Mouse (Mus musculus) cerebellum, adult 9-11 months (tissue): ENCODE results near the gene Caly.

ENCODE experiments used
- DNase-seq: peaks from one replicate; pipeline ENCODE4 v3.0.0; 2022

The Caly gene

DNA sequence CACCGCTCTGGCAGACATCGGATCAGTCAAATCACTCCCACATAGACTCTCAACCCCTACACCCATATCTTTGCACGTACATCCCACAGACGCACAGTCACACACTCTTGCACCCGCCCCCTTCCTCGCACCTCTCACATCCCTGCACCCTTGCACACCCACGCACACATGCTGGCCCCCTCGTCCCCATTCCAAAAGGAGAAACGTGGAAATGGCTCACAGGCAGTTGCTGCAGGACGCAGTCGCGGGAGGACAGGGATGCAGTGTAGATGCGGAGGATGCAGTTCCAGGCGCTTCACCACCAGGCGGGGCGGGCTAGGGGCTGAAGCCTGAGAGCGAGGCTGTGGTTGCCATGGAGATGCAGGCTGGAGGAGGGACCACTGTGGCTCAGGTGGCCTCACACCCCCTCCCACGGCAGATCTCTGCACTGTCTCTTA, at the start of gene Caly:
Caly (minus strand) TSS at position 307 of the 437 bp plus-strand sequence.
- peak; percentile 85 for DNase-seq

DNA sequence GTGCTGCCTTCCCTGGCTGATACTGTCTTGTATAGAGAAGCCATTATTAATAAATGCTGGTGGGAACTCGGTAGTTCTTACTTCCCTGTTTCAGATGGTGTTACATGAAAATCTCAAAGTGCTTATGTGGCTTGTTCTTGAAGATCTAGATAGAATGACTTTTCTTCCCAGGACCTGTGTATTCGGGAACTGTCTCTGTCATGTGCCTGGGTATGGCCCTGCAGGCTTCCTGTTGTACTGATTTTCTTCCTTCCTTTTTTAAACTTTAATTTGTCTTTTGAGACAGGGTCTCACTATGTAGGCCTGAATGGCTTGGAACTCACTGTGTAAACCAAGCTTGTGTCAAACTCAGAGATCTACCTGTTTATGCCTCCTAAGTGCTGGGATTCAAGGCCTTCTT, 45.6 kb upstream of the Caly start:
- no peak for DNase-seq

DNA sequence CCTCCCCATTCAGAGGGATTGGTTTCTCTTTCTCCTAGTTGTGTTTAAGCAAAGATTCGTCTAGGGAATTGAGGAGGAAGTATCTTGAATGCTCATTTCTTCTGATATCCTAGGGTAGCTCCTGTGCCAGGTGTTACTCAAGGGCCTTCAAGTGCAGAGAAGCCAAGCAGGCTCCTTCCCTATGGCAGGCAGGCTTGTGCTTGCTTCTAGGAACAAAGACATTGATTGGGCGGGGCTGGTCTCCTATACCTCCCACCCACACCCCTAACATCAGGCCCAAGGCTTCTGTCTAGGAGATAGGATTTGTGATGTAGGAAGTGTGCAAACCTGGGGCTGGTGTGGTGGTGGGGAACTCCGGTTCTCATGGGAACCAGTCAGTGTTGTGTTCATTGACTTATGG, 44.6 kb upstream of the Caly start:
- no peak for DNase-seq

DNA sequence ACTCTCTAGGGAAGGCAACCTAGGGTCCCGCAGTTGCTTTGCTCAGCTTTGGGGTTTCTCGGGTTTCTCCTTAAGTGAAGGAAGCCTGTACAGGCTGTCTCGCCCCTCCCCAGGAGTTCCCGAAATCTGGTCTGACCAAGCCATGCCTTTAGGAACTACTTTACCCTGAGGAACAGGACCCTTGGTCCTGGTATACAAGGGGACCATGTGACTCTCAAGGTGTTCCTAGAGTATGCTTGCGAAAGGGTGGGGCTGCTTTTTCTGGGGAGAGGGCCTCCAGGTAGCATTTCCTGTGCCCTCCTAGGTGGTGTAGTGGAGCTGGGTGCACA, 43.6 kb upstream of the Caly start:
- DNase-seq = no peak

DNA sequence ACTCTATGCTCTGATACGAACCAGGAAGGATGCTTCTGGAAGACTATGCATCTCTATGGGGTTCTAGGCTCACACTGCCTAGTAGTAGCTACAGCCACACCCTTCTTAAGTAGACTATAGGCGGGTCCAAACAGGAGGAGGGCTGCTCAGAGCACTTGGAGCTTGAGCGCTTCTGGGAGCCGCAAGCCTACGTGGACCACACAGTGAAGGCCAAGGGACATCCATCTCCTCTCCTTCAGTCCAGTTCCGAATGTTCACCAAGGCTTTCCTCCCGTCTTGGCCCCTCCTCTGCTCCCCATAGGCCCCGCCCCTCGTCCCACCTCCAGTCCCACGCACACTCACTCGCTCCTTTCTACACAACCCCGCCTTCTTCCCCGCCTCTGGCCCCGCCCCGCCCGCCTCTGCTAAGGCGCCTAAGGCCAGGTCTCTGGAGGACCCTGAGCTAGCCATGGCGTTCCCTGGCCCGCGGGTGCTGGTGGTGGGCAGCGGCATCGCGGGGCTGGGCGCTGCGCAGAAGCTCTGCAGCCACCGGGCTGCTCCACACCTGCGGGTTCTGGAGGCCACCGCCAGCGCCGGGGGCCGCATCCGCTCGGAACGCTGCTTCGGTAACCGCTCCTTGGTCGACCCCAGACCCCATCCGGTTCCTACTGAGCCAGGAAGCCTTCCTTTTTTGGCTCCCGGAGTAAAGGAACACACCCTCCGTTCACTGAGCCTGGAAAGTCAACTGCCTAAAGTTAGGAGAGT, 43.1 kb upstream of the Caly start:
- DNase-seq = peak; percentile 95

DNA sequence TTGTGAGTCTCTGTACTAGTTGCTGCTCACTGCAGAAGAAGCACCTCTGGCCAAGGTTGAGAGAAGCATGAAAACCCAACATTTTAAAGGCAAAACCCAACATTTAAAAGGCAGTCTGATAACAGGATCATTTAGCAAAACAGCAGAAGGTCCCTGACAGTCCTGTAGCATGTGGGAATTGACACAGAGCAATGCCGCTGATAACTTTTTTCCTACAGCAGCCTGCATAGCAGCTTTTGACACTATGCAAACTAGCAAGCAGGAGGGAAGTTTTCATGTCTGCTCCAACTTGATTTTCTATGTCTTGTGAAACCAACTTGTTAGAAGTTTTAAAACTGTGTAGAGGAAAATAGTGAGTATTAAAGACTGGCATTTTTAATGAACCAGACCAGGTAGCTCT, 42.0 kb upstream of the Caly start:
- no peak for DNase-seq

DNA sequence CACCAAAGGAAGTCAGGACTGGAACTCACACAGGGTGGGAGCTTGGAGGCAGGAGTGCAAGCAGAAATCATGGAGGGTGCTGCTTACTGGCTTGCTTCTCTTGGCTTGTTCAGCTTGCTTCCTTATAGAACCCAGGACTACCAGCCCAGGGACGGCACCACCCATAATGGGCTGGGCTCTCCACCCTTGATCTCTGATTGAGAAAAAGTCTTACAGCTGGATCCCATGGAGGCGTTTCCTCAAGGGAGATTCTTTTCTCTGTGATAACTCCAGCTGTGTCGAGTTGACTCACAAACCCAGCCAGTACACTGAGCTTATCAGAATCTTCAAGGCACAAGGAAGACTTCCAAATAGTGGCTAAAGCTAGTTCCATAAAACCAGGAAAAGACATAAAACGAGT, 40.4 kb upstream of the Caly start:
- no peak for DNase-seq

DNA sequence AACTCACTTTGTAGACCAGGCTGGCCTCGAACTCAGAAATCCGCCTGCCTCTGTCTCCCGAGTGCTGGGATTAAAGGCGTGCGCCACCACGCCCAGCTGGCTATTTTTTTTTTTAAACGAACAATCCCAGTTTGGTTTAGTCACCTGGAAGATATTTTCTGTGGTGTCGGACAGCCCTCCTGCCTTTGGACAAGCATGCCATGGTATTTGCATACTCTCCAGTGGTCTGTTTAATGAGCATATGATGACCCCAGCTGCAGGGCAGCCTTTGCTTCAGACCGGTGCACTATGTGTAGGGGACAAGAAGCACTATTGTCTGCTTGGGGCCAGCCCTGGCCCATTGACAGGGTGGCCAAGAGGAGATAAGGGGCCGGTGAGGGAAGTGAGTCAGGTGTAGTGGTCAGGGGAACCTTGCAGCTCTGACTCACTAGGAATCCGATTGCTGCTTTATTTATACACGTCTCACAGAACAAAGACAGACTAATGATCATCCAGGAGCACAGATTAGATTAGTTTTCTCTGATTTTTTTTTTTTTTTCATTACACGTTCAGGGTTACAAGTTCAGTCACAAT, 39.1 kb upstream of the Caly start:
- DNase-seq = no peak

DNA sequence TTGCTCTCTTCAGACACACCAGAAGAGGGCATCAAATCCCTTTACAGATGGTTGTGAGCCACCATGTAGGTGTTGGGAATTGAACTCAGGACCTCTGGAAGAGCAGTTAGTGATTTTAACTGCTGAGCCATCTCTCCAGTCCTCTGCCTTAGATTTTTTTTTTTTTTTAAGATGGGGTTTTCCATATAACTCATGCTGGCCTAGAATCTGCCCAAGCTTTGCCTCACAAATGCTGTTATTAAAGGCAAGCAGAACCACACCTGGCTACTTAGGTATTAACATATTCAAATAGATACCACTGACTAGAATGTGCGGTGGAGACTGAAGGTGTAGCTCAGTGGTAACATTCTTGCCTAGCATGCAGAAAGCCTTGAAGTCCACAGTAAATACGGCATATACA, 38.1 kb upstream of the Caly start:
- no peak for DNase-seq

DNA sequence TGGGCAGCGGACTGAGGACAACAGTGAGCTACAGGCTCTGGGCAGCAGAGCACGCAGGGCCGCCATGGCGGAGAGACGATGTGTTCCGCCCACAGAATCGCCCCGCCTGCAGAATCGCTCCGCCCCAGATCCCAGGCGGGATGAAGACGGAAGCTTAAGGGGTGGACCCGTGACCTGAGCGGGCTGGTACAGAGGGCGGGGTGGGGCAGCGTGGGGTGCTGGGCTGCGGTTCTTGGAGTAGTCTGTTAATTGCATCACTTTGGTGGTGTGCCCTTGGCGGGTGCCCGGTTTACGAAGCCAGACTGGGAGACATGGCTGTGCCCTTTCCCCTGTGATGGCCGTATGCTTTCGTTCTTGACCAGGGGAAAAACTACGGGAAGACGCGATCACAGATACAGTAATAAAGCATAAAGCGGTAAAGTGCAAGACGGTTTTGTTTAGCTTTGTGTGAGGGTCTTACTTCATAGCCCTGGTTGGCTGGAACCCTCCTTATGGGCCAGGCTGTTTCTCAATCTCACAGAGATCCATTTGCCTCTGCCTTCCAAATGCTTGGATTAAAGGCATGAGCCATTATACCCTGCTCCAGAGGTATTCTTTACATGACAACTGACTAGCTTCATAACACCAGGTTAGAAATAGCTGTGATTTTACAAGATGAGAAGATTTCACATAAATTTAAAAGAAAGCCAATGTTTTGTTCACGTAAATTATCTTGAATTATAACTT, 34.1 kb upstream of the Caly start, which contains the start of gene Echs1:
Echs1 (minus strand) TSS at position 148 of the 726 bp plus-strand sequence.
- peak; percentile 91 for DNase-seq

DNA sequence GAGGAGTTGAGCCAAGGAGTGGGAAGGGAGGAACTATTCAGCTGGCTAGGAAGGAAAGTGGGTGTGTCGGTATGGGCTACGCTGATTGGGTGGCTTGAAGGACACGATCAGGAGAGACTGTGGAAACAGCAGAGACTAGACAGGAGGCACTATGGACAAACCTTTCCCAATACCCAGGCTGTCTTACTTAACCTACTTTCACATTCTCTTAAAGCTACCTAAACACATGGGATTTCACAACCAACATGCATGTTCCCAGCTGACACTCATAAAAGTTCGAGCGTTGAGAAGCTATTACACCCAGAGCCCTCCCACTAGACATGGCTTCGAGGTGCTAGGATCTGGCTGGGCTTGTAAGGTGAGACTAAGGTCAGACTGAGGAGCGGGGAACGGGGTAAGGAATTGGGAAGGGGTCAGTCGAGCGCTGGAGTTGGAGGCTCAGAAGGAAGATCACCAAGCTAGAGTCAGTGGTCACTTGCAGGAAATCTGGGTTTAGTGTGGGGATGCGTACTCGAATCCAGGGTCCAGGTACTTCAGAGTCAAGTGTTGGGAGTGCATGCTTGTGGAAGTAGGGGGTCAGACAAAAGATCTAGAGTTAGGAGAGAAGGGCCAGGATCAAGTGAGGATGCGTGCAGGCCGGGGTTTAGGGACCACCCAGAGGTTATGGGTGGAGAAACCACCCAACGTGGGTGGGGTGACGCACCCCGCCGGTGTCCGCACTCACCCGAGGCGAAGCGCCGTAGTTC, 33.4 kb upstream of the Caly start, which contains the start of gene Paox:
Paox (plus strand) TSS at position 217 of the 746 bp plus-strand sequence.
- no peak for DNase-seq

DNA sequence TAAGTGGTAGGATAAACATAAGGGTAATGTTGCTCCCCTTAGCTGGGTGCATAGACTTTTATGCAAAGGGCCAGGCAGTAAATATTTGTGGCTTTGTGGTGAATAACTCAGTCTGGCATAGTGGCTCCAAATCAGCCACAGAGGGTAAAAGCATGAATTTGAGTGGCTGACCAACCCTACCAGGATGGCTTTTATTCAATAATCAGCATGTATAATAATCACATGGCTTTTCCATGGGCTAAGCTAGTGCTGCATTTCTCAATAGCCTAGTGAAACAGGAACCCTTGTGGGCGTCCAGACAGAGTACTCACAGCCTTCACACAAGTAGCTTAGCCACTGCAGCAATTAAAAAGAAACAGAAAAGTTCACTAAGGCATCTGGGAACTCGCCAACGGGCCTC, 29.6 kb upstream of the Caly start:
- no peak for DNase-seq

DNA sequence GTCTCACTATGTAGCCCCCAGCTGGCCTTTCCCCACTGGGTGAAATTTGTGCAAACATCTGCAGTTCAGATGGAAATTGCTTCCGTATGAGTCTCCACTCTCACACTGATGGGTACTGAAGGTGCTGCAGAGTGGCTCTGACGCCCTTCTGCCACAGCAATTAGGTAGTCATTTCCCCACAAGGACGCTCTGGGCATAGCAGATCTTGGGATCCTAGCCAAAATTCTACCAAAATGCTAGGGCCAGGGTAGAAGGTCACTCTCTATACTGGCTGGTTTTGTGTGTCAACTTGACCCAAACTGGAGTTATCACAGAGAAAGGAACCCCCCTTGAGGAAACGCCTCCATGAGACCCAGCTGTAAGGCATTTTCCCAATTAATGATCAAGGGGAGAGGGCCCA, 21.7 kb upstream of the Caly start:
- DNase-seq = no peak

DNA sequence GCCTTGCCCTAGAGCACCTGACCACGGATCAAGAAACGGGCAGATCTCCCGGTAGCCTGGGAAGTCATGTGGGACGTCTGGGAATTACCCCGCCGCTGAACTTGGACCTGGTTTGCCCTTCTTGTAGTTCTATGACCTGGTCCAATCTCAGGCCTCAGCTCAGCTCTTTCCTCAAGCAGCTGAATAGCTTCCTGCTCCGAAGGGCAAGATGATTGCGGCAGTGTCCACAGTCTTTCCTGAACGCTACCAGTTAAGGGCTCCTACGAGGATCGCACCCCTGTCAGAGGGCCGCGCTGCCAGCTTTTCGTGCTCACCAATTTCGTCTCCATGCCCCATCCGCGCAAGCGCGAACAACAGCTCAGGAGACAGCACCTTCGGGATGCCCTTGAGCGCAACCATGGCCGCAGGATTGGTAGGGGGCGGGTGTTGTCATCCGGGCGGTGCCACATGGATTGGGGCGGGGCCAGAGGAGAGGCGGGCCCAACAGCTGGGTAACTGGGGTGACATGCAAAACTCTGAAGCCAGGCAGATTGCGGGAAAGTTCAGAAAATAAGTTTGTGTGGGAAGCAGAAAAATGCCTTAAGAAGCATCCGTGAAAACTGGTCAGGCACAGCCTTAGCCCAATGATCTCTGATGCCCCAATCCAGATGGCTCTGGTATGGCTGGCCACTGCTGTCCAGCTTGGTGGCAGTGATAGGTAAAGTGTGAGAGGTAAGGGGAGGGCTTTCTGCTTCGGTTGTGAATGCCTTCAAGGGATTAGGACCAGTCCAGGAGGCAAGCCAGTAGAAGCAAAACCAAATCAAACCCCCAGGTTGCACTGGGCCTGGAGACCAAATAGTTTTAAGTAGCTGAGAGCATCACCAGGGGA, 19.9 kb upstream of the Caly start, which contains the start of gene Fuom:
Fuom (minus strand) TSS at position 449 of the 868 bp plus-strand sequence.
- peak; percentile 91 for DNase-seq

DNA sequence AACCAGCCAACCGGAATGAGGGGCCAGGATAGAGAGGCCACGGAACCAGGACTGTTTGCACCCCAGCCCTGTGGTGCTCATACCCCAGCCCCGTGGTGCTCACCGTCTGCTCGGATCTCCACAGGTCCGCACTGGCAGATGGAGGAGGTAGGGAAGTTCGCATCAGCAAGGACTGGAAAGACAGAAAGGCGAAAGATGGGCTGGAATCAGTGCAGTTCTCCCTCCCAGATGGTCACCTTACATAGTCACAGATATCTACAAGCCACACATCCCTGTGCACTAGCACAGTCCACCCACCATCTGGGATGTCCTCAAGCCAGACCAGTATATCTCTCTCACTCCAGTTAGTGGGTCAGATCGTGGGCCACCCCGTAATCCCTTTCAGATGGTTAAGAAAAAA, 19.1 kb upstream of the Caly start:
- peak; percentile 52 for DNase-seq

DNA sequence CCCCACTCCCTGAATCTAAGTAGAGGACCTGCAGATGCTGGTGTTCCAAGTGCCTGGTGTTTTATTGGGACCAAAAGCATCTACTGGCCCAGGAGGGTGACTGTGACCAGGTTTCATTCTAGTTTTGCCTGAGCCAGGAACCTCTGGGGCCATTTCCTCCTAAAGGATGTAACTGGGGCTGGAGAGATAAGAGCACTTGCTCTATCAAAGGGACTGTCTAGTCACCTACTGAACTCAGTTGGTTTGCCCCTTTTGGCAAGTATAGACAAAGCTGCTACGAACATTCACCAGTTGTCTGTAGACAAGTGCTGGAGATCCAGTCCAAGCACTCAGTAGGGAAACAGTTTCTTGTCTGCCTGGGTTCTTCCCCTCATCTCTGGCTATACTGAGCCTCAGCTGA, 16.1 kb upstream of the Caly start:
- DNase-seq = no peak

DNA sequence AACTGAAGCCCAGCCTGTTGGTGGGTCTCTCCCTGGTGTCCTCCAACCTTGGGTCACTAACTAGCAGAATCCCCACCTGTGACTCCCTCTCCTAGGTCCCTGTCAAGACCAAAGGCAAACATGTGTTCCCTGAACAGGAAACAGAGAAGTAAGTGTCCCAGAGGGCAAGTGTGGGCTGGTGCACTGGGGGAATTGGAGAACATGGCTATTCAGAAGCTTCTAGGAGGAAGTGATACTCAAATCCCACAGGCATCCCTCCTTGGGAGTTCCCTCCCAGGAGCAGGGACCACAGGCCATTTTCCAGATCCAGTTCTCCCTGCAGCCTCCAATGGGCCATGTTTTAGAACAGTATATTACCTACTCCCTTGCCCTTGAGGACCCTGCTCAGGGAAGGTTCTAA, 13.7 kb upstream of the Caly start:
- DNase-seq = no peak

DNA sequence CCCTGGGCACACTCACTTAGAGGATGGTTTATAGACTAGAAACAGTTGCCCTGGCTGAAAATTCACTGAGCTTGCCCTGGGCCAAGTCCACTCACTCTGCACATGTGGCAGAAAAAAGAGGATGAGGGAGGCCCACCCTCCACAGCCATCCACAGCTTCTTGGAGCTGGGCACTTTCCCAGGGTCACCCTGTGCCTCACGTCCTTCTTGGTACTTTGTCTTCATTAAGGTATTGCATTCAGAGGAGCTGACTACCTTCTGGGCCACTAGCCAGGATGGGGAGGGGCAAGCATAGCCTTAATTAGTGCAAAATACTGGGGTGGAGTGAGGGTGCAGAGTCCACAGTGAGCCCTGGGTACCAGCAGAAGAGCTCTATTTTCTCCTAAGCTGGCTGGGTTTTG, 13.2 kb upstream of the Caly start:
- no peak for DNase-seq

DNA sequence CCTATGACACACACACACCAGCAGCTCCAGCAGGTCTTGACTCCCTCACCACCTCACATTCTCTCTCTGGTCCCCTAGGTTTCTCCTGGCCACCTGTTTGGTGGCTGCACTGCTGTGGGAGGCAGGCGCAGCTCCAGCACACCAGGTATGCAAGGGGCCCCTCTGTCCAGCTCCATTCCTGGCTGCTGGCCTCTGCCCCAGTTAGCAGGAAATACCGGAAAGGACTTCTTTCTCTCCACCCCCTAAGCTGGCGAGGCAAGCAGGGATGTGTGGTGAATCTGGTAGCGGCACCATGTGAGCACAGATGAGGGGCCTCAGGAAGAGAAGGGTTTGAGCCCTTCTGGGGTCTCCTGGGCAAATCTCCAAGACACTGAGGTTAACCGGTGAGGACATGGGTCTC, 12.6 kb upstream of the Caly start:
- no peak for DNase-seq

DNA sequence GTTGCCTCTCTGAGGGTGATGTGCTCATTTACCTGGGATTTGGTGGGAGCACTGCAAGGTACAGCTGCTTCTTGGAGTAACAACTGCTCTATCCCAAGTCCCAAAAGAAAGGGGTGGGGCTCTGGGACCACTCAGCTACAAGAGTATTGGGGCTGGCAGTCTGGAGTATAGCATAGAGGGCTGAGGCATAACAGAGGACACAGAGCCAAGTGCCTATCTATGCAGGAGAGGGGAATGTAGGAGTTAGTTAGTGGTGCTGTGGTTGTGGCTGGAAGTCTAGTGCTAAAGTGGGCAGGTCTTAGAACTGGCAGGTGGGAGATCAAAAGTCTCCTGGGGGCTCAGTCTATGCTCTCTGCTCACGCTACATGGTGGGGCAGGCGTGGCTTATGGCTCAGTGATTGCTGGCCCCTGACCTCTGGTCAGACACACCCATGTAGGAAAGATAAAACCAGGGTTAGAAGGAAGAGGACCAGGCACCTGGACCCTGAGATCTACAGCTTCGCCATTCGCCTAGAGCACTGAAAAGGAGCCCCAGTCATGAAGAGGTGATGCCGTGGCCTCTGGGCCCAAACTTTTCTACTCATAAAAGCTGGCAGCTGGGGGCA, 10.7 kb upstream of the Caly start, which contains the start of gene Prap1:
Prap1 (plus strand) TSS at position 472 of the 605 bp plus-strand sequence.
- DNase-seq = no peak

DNA sequence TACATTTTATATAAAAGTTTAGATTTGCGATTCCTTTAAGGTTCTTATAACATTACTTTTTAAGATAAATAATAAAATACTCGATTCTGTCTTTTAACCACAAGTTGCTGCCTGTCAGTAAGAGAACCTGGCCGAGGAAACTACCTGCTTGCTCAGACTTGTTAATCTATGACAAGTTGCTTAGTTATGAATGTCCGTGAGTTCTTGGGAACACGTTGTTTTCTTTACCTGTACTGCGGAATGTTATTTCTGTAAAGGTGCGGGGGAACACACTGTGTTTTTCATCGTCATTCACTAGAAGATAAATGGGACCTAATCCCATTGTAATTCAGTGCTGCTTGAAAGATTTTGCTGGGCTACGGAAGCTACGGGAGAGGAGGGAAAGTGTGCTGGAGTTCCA, 8.3 kb upstream of the Caly start:
- DNase-seq = no peak
